Mouse (Mus musculus) hindbrain, postnatal 0 days (tissue): ENCODE data around the gene Dtx2. TPM values are rescaled to one million over a fixed set of nuclear protein-coding genes. Genes with fewer than 3 reads are reported as not detected.

Experiments
- ATAC-seq: fragments of 200-750 bp; cut with Nextera tagmentation; 2 replicates; pipeline ENCODE4 v1.8.0; 2017; ENCODE audit warnings: mild to moderate bottlenecking, moderate TSS enrichment, moderate library complexity
- DNase-seq: peaks from one replicate; pipeline ENCODE4 v3.0.0-alpha.2; 2015; ENCODE audit warnings: low spot score
- H3K27ac ChIP-seq: fragments of 300-500 bp; sonication (generic); 2 replicates; pipeline ENCODE4 v1.5.1; 2014; ENCODE audit warnings: mild to moderate bottlenecking
- H3K27me3 ChIP-seq: fragments of 300-500 bp; sonication (generic); 2 replicates; pipeline ENCODE4 v1.6.1; 2014; ENCODE audit warnings: low read length, mixed read lengths; ENCODE audit not compliant: insufficient read depth
- H3K36me3 ChIP-seq: fragments of 300-500 bp; sonication (generic); 2 replicates; pipeline ENCODE4 v1.6.1; 2014; ENCODE audit warnings: low read length, mixed read lengths; ENCODE audit not compliant: insufficient read depth
- H3K4me1 ChIP-seq: fragments of 300-500 bp; sonication (generic); 2 replicates; pipeline ENCODE4 v1.6.1; 2014; ENCODE audit warnings: antibody characterized with exemption, low read length, mixed read lengths; ENCODE audit not compliant: insufficient read depth
- H3K4me2 ChIP-seq: fragments of 300-500 bp; sonication (generic); 2 replicates; pipeline ENCODE4 v1.6.1; 2014; ENCODE audit warnings: low read depth, mild to moderate bottlenecking, low read length, moderate library complexity, mixed read lengths
- H3K4me3 ChIP-seq: fragments of 300-500 bp; sonication (generic); 2 replicates; pipeline ENCODE4 v1.5.1; 2014; ENCODE audit warnings: low read length
- H3K9ac ChIP-seq: fragments of 300-500 bp; sonication (generic); replicated peaks from 2 replicates; pipeline ENCODE4 v1.6.1; 2014; ENCODE audit warnings: mild to moderate bottlenecking, low read length, moderate library complexity, mixed read lengths
- H3K9me3 ChIP-seq: fragments of 300-500 bp; sonication (generic); 2 replicates; pipeline ENCODE4 v1.6.1; 2016; ENCODE audit warnings: low read length, mixed read lengths
- CTCF ChIP-seq: IDR thresholded peaks from 2 replicates; pipeline ENCODE4 v1.5.1; 2016; ENCODE audit warnings: antibody characterized with exemption, control low read depth, low read depth
- WGBS: fragments of 180-500 bp; shearing (Covaris S2); extraction: QIAGEN DNeasy Blood & Tissue Kit; methylation state at CpG from one replicate; pipeline ENCODE4 v1.1.7; 2014; 5-methylcytosine and 5-hydroxymethylcytosine counted together
- polyA plus RNA-seq: library from polyadenylated mRNA; unstranded; fragments of >200 nt; fragmentation: Nextera tagmentation; extraction: Ambion mirVana; gene quantifications from 2 replicates; pipeline ENCODE4 v1.2.1, GENCODE M21; 2015
- total RNA-seq: library from RNA; depleted of rRNA; stranded (reverse); fragments of >200 nt; gene quantifications from 2 replicates; pipeline ENCODE4 v1.2.3, GENCODE M21; 2014

Dtx2 gene
- total and polyA plus RNA-seq, 2 experiments from 2014 or later = 17.4 to 28.6 TPM

- TF ChIP-seq CTCF = no peak
- no peak within 1 kb of the TSS for H3K27ac ChIP-seq
- H3K4me3 ChIP-seq = no peak within 1 kb of the TSS
- DNase-seq (no peak), ATAC-seq (no peak)
- no peak within 1 kb of the TSS for H3K4me2 ChIP-seq
- no peaks in the 10 kb centered on the region for H3K36me3 ChIP-seq
- no peaks in the 10 kb centered on the region for H3K27me3 ChIP-seq
- H3K4me1 ChIP-seq = no peaks in the 10 kb centered on the region
- 24% methylated on average over 9 of the region's 9 CpGs for WGBS
- H3K9ac ChIP-seq = no peak within 1 kb of the TSS
- H3K9me3 ChIP-seq = no peaks in the 10 kb centered on the region
These were observed 20.2 kb upstream of the Dtx2 start, which contains the start of gene Ssc4d for GRCm38 (mm10) chr5:135974365-135974764. Gene Ssc4d (minus strand): TSS chr5:135974531.

- no peaks in the 10 kb centered on the region for H3K27me3 ChIP-seq
- H3K4me3 ChIP-seq = no peak overlapping the region
- TF ChIP-seq CTCF = no peak
- H3K4me1 ChIP-seq = no peaks in the 10 kb centered on the region
- H3K36me3 ChIP-seq = no peaks in the 10 kb centered on the region
- DNase-seq = no peak
- no peaks in the 10 kb centered on the region for H3K9me3 ChIP-seq
- ATAC-seq = no peak
- 89% methylated on average over 8 of the region's 8 CpGs for WGBS
- H3K4me2 ChIP-seq = no peak overlapping the region
- H3K9ac ChIP-seq = no peak overlapping the region
- no peak overlapping the region for H3K27ac ChIP-seq
These were observed 18.5 kb upstream of the Dtx2 start for GRCm38 (mm10) chr5:135975893-135976668.

- DNase-seq = no peak
- Histone ChIP-seq H3K36me3 (no peaks in the 10 kb centered on the region), H3K4me3 (no peak overlapping the region), H3K9ac (no peak overlapping the region), H3K4me1 (no peaks in the 10 kb centered on the region), H3K27ac (no peak overlapping the region), H3K27me3 (no peaks in the 10 kb centered on the region), H3K9me3 (no peaks in the 10 kb centered on the region), H3K4me2 (no peak overlapping the region)
- ATAC-seq = no peak
- 76% methylated on average over 5 of the region's 5 CpGs for WGBS
- no peak for TF ChIP-seq CTCF
These were observed 15.2 kb upstream of the Dtx2 start for GRCm38 (mm10) chr5:135979381-135979780.

GRCm38 (mm10) chr5:135979904-135980303 lies 14.7 kb upstream of the Dtx2 start, which contains the start of gene Zp3:
Gene Zp3 (plus strand): TSS chr5:135980099.
- no peak within 1 kb of the TSS for H3K4me2 ChIP-seq
- no peak for DNase-seq
- whole genome bisulfite sequencing = 78% methylated on average over 8 of the region's 8 CpGs

GRCm38 (mm10) chr5:135982398-135982797 lies 12.2 kb upstream of the Dtx2 start:
- DNase-seq (peak; percentile 78), ATAC-seq (peak; percentile 47)
- Histone ChIP-seq H3K27me3 (no peaks in the 10 kb centered on the region), H3K4me3 (no peak overlapping the region), H3K4me1 (no peaks in the 10 kb centered on the region), H3K4me2 (no peak overlapping the region), H3K9ac (no peak overlapping the region), H3K27ac (no peak overlapping the region), H3K9me3 (no peaks in the 10 kb centered on the region), H3K36me3 (no peaks in the 10 kb centered on the region)
- peak; percentile 87 for TF ChIP-seq CTCF
- 38% methylated on average over 6 of the region's 6 CpGs for WGBS

More at GRCm38 (mm10) chr5:135979904-135980303, 14.7 kb upstream of the Dtx2 start, which contains the start of gene Zp3:
- Histone ChIP-seq H3K4me3 (no peak within 1 kb of the TSS), H3K27me3 (no peaks in the 10 kb centered on the region), H3K27ac (no peak within 1 kb of the TSS), H3K9me3 (no peaks in the 10 kb centered on the region), H3K9ac (no peak within 1 kb of the TSS), H3K36me3 (no peaks in the 10 kb centered on the region), H3K4me1 (no peaks in the 10 kb centered on the region)
- ATAC-seq = no peak
- no peak for TF ChIP-seq CTCF

- H3K36me3 ChIP-seq = no peaks in the 10 kb centered on the region
- no peak for ATAC-seq
- no peaks in the 10 kb centered on the region for H3K9me3 ChIP-seq
- no peak overlapping the region for H3K4me2 ChIP-seq
- DNase-seq = no peak
- no peaks in the 10 kb centered on the region for H3K27me3 ChIP-seq
- H3K4me1 ChIP-seq = no peaks in the 10 kb centered on the region
- no peak for TF ChIP-seq CTCF
- H3K27ac ChIP-seq = no peak overlapping the region
- no peak overlapping the region for H3K4me3 ChIP-seq
- no peak overlapping the region for H3K9ac ChIP-seq
- 55% methylated on average over 6 of the region's 6 CpGs for WGBS
These were observed 10.0 kb upstream of the Dtx2 start for GRCm38 (mm10) chr5:135984546-135985044.

- Histone ChIP-seq H3K4me3 (no peak overlapping the region), H3K36me3 (no peaks in the 10 kb centered on the region), H3K9ac (no peak overlapping the region), H3K9me3 (no peaks in the 10 kb centered on the region), H3K27me3 (no peaks in the 10 kb centered on the region), H3K27ac (no peak overlapping the region), H3K4me2 (no peak overlapping the region), H3K4me1 (no peaks in the 10 kb centered on the region)
- WGBS = 42% methylated on average over 11 of the region's 11 CpGs
- TF ChIP-seq CTCF = peak; percentile 66
- 0 out of 2 replicates have a peak, but pooled peaks have one; percentile 58 for ATAC-seq
- peak; percentile 73 for DNase-seq
These were observed 7.4 kb upstream of the Dtx2 start for GRCm38 (mm10) chr5:135987248-135987647.
